Mouse (Mus musculus) lung, adult 10 weeks (tissue): ENCODE measurements around the gene Fam205a3. TPM values are rescaled to one million over a fixed set of nuclear protein-coding genes. Genes with fewer than 3 reads are reported as not detected.

Source experiments
- polyA plus RNA-seq: library from polyadenylated mRNA; stranded (reverse); fragments of 350-450 nt; fragmentation: Illumina TruSeq; extraction: RNeasy Lipid Tissue Mini Kit (QIAGEN cat#74804); gene quantifications from one replicate; pipeline ENCODE4 v1.2.3, GENCODE M21; 2014; ENCODE audit warnings: low read depth, low replicate concordance; ENCODE audit not compliant: insufficient read depth

The Fam205a3 gene
- not detected for polyA plus RNA-seq

GRCm38 (mm10) chr4:42318034-42318433 lies at the start of gene Fam205a3:
Gene Fam205a3, plus strand, starts transcription at chr4:42318334.

GRCm38 (mm10) chr4:42293967-42294366 lies 24.2 kb upstream of the Fam205a3 start, which contains the start of gene Gm21953:
Gene Gm21953, plus strand, starts transcription at chr4:42294267.

Other genes with a start within 250 kb of the Fam205a3 start
- not detected for gene Gm3893, start 227.1 kb upstream of the Fam205a3 start, polyA plus RNA-seq
- not detected for gene Gm13304, start 203.5 kb upstream of the Fam205a3 start, polyA plus RNA-seq
- 1.8 TPM for gene Gm13306, start 164.9 kb upstream of the Fam205a3 start, polyA plus RNA-seq
- gene Gm13305, start 149.7 kb upstream of the Fam205a3 start, polyA plus RNA-seq, result 1.1 TPM
- 0.24 TPM for gene Gm10600, start 77.7 kb upstream of the Fam205a3 start, polyA plus RNA-seq
- gene Ccl21b, start 62.6 kb upstream of the Fam205a3 start, polyA plus RNA-seq, result 3.5 TPM
- not detected for gene Gm21953, start 24.1 kb upstream of the Fam205a3 start, polyA plus RNA-seq
- gene Gm21586, start 121.0 kb downstream of the Fam205a3 start, polyA plus RNA-seq, result not detected
- 0.10 TPM for gene Gm2163, start 148.4 kb downstream of the Fam205a3 start, polyA plus RNA-seq
- gene Fam205a2, start 209.8 kb downstream of the Fam205a3 start, polyA plus RNA-seq, result not detected